Mouse (Mus musculus) cerebellum, adult 2 months (tissue): ENCODE measurements at regions not wholly inside any gene's neighbourhood (a gene's known extent, or its start where the extent isn't known, plus 50 kb on each side); places are given as distances from the start of the nearest gene placed in this dataset.

Source experiments
- CTCF ChIP-seq: fragments of 200-500 bp; IDR thresholded peaks from 2 replicates; pipeline ENCODE4 v1.5.1; 2011; ENCODE audit warnings: low read depth, mild to moderate bottlenecking, control low read depth, low read length, moderate library complexity, borderline replicate concordance; ENCODE audit not compliant: insufficient read depth
- POLR2A ChIP-seq: fragments of 200-500 bp; IDR thresholded peaks from 2 replicates; pipeline ENCODE4 v1.6.1; 2011; ENCODE audit warnings: low read length, control low read depth, borderline replicate concordance; ENCODE audit not compliant: insufficient read depth

DNA sequence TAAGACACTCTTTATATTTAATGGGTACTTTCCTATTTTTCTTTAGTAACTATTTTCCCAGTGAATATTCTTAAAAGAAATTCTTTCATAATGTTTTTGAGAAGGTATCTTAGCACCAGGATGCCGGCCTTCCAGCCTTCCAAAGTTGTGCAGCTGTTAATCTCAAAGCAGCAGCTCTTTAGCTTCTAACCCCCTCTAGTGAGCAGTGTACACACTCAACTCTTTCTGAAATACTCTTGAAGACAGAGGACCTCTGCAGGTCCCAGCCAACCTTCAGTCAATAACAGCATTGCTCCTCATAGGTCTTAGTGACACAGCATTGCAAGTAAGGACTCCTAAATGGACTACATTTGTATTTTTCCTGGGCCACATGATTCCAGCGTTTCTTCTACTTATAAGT, 55.2 kb upstream of the Gm34302 start:
- TF ChIP-seq CTCF (no peak), POLR2A (no peak)
